Mouse (Mus musculus): Measurements from ENCODE around the gene Trmt13. TPM values are rescaled to one million over a fixed set of nuclear protein-coding genes. Genes with fewer than 3 reads are reported as not detected.
"Not testable (repeated sequence)": the region's sequence is repeated elsewhere in the genome, so short reads cannot be mapped to it uniquely, and the experiment has no call there.

The Trmt13 gene
- 30.7 TPM in 2 replicates for polyA plus RNA-seq (2015; fragmentation: Nextera tagmentation; extraction: Ambion mirVana)

DNA sequence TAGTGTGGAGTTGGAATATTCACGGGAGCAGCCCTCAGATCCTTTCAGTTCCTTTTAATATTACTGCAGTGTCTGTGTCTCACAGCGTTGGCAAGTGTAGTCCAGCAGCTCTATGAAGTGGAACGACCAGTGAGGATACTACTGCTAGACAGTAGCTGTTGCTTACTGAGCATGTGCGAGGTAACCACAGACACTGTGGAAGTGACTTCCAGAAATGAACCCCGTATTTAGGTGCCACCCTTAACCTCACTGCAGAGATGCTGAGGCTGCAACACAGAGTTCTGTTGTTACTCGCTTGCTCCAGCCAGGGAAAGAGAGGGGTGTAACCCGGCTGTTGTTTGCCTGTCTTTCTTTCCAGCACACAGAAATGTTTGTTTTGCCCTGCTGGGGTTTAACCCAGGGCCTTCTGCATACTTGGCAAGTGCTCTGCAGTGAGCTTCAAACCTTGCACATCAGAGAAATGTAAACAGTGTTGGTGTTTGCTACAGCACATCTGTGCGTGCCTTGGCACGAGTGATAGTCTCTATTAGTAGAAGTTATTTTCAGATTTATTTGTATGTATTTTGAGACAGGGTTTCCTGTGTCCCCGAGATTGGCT lies at the start of gene Trmt13:
Gene Trmt13 (minus strand): TSS at position 293 of the 598 bp plus-strand sequence.
- H3K4me1 ChIP-seq, result no peaks in the 10 kb centered on the region
- H3K27me3 ChIP-seq, result no peaks in the 10 kb centered on the region
- no peak within 1 kb of the TSS for H3K9ac ChIP-seq
- no peak within 1 kb of the TSS for H3K4me3 ChIP-seq
- no peak within 1 kb of the TSS for H3K27ac ChIP-seq
- H3K36me3 ChIP-seq (ENCODE audit: poor library complexity, severe bottlenecking), result peaks cover 60% of the 10 kb centered on the region
- ATAC-seq, result no peak
- H3K9me3 ChIP-seq (replicated peaks), result no peaks in the 10 kb centered on the region
- 95% methylated on average over 10 of the region's 10 CpGs for WGBS
- H3K4me2 ChIP-seq, result no peak within 1 kb of the TSS

DNA sequence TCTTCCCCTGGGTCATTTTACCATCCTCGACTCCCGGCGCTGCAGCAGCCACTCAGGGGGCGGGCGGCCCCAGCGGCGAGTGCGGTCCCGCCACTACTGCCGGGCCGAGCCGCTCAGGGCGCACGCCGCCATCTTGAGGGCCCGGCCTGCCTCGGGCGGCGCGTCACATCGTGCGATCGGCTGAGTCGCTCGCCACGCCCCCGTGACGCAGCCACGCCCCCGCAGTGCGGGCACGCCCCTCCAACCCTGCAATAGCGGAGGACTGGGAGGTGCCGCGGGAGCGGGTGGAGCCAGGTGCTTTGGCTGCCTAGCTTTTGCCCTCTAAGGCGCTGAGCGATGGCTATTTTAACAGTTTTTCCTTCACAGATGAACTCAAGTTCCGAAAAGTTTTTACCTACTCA lies 48.1 kb upstream of the Trmt13 start, which contains the start of gene Mfsd14a:
Gene Mfsd14a (minus strand): TSS at position 215 of the 401 bp plus-strand sequence.
- Histone ChIP-seq H3K4me1 (peaks cover 35% of the 10 kb centered on the region), H3K27ac (peak within 1 kb of the TSS; percentile 91), H3K4me3 (peak within 1 kb of the TSS; percentile 97), H3K27me3 (no peaks in the 10 kb centered on the region), H3K4me2 (peak within 1 kb of the TSS; percentile 72), H3K36me3 (ENCODE audit: poor library complexity, severe bottlenecking) (no peaks in the 10 kb centered on the region), H3K9me3 (replicated peaks) (no peaks in the 10 kb centered on the region), H3K9ac (peak within 1 kb of the TSS; percentile 96)
- peak; percentile 100 for ATAC-seq
- WGBS, result under 1% methylated on average over 30 of the region's 39 CpGs

DNA sequence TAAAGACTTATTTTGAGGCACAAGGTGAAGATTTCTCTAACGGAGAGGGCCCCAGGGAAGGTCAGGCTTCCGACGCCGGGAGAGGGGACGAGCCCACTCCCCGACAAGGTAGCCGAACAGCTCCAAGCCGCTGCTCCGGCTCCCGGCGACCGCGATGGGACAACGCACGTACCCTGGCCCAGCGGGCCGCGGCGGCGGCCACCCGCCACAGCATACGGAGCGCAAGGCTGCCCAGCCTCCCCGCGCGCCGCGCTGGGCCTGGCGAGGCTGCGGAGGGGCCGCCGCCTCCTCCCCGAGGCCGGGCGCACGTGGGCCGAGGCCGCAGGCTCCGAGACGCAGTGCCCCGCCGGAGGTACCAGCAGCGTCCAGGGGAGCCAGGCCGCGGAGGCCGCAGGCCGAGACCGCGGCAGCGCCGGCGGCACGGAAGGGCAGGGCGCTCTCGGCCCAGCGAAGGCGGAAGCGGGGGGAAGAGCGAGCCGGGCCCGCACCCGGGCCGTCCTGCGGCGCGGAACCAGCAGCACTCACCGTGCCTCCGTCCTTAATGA lies 47.6 kb upstream of the Trmt13 start:
- no peaks in the 10 kb centered on the region for H3K27me3 ChIP-seq
- under 1% methylated on average over 49 of the region's 68 CpGs for whole genome bisulfite sequencing
- H3K4me1 ChIP-seq, result peaks cover 35% of the 10 kb centered on the region
- H3K4me2 ChIP-seq, result peak overlapping the region; percentile 72
- no peaks in the 10 kb centered on the region for H3K9me3 ChIP-seq (replicated peaks)
- peak overlapping the region; percentile 97 for H3K4me3 ChIP-seq
- peak overlapping the region; percentile 91 for H3K27ac ChIP-seq
- H3K36me3 ChIP-seq (ENCODE audit: poor library complexity, severe bottlenecking), result no peaks in the 10 kb centered on the region
- ATAC-seq, result peak; percentile 88
- peak overlapping the region; percentile 96 for H3K9ac ChIP-seq

DNA sequence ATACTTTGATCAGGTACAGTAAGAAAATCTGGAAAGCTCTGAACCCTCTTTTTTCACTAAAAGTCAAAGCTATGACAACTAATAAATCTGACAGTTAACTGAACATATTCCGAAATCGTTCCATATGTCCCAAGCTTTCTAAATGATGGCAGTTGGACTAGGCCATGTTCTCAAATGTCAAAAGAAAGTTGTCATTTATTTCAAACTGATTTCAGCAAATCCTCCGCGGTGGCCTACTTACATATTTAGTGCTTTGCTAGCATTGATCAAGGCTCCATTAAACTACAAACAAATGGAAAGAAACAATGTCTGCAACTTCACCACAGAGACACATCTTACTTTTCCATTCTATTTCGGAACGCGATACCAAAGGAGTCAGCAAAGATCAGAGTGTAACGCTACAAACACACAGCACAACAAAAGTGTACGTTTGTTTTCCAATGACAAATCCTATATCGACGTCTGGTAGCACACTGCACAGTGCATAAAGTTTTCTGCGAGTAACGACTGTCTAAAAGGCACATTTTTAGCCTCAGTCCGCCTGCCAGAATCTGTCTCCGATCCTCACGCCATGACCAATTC lies 47.0 kb upstream of the Trmt13 start:
- Histone ChIP-seq H3K4me1 (peaks cover 35% of the 10 kb centered on the region), H3K4me2 (peak overlapping the region; percentile 72), H3K27me3 (no peaks in the 10 kb centered on the region), H3K27ac (peak overlapping the region; percentile 91; the same call in 1 of the 2 replicates), H3K9ac (peak overlapping the region; percentile 96), H3K36me3 (ENCODE audit: poor library complexity, severe bottlenecking) (no peaks in the 10 kb centered on the region), H3K4me3 (peak overlapping the region; percentile 97), H3K9me3 (replicated peaks) (no peaks in the 10 kb centered on the region)
- 6% methylated on average over 16 of the region's 16 CpGs for WGBS
- ATAC-seq, result no peak

DNA sequence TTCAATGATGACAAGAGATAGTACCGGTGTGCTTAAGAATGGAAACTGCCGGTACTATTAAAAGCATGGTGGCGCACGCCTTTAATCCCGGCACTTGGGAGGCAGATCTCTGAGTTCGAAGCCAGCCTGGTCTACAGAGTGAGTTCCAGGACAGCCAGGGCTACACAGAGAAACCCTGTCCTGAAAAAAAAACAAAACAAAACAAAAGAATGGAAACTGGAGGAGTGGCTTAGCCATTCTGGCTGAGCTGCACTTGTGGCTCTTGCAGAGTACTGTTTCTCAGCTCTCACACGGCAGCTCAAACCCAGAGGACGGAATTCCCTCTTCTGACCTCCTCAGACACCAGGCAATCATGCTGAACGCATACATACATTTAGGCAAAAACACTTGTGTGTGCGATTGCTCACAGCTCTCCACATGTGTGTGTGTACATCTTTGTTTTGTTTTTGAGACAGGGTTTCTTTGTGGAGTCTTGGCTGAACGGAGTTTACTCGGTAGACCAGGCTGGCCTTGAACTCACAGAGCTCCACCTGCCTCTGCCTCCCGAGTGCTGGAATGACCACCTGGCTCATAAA lies 45.6 kb upstream of the Trmt13 start:
- no peak overlapping the region for H3K27ac ChIP-seq
- peaks cover 35% of the 10 kb centered on the region for H3K4me1 ChIP-seq
- ATAC-seq, result no peak
- no peaks in the 10 kb centered on the region for H3K9me3 ChIP-seq (replicated peaks)
- H3K4me2 ChIP-seq, result peak overlapping the region; percentile 72
- H3K9ac ChIP-seq, result no peak overlapping the region
- H3K36me3 ChIP-seq (ENCODE audit: poor library complexity, severe bottlenecking), result no peaks in the 10 kb centered on the region
- 82% methylated on average over 13 of the region's 13 CpGs for WGBS
- no peaks in the 10 kb centered on the region for H3K27me3 ChIP-seq
- no peak overlapping the region for H3K4me3 ChIP-seq

DNA sequence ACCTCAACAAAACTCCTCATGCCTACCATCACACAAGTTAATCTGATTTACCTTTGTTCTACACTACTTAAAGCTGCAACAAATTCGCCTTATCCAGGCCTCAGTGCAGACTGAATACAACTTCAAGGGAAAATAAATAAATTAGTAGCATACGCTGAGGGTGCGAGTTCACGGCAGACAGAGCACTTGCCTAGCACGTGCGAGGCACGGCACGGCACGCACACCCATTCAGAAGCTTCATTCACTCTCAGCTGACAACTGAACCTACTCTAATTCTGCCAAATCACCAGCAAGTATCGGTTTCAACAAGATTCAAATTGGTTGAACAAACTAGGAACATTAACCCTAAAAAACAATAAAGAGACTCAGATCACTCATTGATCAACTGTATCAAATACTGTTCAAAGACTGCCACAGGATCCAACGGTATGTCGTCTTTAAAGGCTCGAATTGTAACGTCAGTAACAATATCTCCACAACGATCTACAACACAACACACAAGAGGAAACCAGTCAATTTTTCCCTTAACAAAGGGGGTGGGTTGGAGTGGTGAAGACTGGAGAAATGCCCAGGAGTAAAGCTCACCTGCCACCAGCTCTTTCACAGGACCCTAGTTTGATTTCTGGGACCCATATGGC lies 44.7 kb upstream of the Trmt13 start:
- Histone ChIP-seq H3K27ac (no peak overlapping the region), H3K4me3 (no peak overlapping the region), H3K4me2 (no peak overlapping the region), H3K9me3 (replicated peaks) (no peaks in the 10 kb centered on the region), H3K36me3 (ENCODE audit: poor library complexity, severe bottlenecking) (no peaks in the 10 kb centered on the region), H3K9ac (no peak overlapping the region), H3K27me3 (no peaks in the 10 kb centered on the region), H3K4me1 (peaks cover 35% of the 10 kb centered on the region)
- 66% methylated on average over 15 of the region's 15 CpGs for WGBS
- ATAC-seq, result no peak

DNA sequence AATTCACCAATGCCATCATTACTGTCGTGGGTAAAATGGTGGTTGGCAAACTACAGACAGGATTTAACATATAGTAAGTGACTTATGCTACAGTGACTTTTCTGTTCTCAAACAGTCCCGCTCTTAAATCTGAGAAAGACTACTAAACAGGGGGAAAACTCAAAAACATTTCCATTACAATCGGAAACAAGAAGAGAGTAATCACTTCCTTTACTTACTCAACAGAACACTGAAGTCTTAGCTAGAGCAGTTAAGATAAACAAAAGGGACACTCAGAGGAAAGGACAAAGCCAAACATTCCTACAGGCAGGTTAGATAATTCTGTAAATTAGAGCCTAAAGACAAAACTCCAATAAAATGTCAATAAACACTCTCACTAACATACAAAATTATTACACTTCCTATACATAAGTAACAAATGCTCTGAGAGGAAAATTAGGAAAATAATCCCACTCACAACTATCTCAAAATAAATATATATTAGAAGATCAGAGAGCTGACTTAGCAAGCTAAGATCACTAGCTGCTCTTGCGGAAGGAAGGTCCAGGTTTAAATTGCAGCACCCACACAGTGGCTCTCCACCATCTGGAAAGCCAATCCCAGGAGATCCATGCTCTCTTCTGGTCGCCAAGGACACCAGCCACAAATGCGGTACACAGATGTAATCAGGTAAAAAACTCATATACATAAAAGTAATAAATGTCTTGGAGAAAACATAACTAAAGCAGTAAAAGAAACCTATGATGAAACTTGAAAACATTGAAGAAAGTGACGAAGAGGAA lies 42.0 kb upstream of the Trmt13 start:
- no peaks in the 10 kb centered on the region for H3K27me3 ChIP-seq
- no peak overlapping the region for H3K4me3 ChIP-seq
- H3K36me3 ChIP-seq (ENCODE audit: poor library complexity, severe bottlenecking), result no peaks in the 10 kb centered on the region
- no peak overlapping the region for H3K27ac ChIP-seq
- H3K4me1 ChIP-seq, result peaks cover 42% of the 10 kb centered on the region
- H3K9me3 ChIP-seq (replicated peaks), result no peaks in the 10 kb centered on the region
- 84% methylated on average over 7 of the region's 7 CpGs for WGBS
- no peak overlapping the region for H3K9ac ChIP-seq
- no peak overlapping the region for H3K4me2 ChIP-seq
- ATAC-seq, result no peak

DNA sequence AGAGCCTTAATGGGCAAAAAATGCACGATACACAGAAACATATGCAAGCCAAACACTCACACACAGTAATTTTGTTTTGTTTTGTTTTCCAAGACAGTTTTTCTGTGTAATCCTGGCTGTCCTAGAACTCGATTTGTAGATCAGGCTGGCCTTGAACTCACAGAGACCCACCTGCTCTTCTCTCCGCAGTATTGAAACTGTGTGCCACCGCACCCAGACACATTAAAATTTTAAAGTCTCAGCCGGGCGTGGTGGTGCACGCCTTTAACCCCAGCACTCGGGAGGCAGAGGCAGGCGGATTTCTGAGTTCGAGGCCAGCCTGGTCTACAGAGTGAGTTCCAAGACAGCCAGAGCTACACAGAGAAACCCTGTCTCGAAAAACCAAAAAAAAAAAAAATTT lies 39.7 kb upstream of the Trmt13 start:
- not testable (repeated sequence) for H3K27ac ChIP-seq; H3K9ac ChIP-seq; H3K27me3 ChIP-seq; H3K9me3 ChIP-seq (replicated peaks); ATAC-seq; H3K4me3 ChIP-seq; H3K36me3 ChIP-seq (ENCODE audit: poor library complexity, severe bottlenecking); H3K4me2 ChIP-seq
- 96% methylated on average over 11 of the region's 11 CpGs for WGBS
- H3K4me1 ChIP-seq, result peaks cover 20% of the 10 kb centered on the region

DNA sequence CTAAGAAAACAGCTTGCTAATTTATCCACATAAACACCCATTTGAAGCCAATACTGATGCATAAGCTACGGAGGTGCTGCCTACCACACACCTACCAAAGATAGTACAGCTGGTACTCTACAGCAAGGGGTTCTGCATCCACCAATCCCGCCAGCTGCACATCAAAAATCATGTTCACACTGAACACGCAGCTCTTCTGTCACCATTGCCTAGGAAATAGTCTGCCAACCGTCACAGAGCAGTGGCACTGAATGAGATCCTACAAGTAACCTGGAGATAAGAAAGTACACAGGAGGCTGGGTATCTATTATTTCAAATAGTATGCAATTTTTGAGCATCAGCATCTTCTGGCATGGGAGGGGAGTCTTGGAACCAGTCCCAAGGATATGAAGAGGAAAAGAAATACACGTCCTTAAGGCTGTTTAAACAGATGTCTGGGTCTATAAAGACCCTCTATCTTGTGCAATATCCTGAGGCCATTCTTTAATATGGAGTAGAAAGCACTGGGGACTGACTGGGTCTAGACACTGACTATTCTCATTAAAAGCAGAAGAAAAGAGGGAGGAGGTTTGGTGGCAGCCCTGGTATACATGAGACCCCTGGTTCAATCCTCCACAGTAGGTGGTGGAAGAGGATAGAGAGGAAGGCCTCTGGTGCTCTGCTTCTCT lies 39.0 kb upstream of the Trmt13 start:
- no peak overlapping the region for H3K4me2 ChIP-seq
- WGBS, result 73% methylated on average over 5 of the region's 5 CpGs
- H3K4me3 ChIP-seq, result no peak overlapping the region
- no peaks in the 10 kb centered on the region for H3K27me3 ChIP-seq
- no peak for ATAC-seq
- no peak overlapping the region; the same call in 1 of the 2 replicates for H3K27ac ChIP-seq
- no peaks in the 10 kb centered on the region for H3K9me3 ChIP-seq (replicated peaks)
- H3K36me3 ChIP-seq (ENCODE audit: poor library complexity, severe bottlenecking), result peaks cover 10% of the 10 kb centered on the region; the same call in 1 of the 2 replicates
- H3K4me1 ChIP-seq, result peaks cover 16% of the 10 kb centered on the region
- no peak overlapping the region for H3K9ac ChIP-seq

DNA sequence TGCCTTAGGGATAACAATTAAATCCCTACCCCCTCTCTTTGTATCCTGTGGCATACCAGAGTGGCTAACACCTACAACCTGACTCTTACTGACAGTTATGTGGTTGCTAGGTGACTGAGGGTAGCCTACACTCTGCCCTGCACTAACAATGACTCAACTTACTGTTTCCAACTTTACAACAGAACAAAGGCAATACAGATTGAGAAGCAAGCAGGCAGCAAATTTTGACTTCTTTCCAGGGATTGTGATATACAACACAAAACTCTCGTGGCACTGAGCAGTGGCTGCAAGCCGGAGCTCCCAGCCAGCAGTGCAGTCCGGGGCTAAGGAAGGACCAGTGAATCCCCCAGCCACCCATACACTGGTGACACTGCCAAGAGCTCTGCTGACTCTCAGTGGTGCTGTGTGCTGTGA lies 37.7 kb upstream of the Trmt13 start:
- no peak overlapping the region for H3K4me3 ChIP-seq
- ATAC-seq, result peak; percentile 53; the same call in 1 of the 2 replicates
- H3K36me3 ChIP-seq (ENCODE audit: poor library complexity, severe bottlenecking), result peaks cover 14% of the 10 kb centered on the region; the same call in 1 of the 2 replicates
- no peak overlapping the region for H3K9ac ChIP-seq
- no peaks in the 10 kb centered on the region for H3K27me3 ChIP-seq
- peaks cover 11% of the 10 kb centered on the region; the same call in 1 of the 2 replicates for H3K4me1 ChIP-seq
- no peak overlapping the region for H3K4me2 ChIP-seq
- no peaks in the 10 kb centered on the region for H3K9me3 ChIP-seq (replicated peaks)
- H3K27ac ChIP-seq, result no peak overlapping the region
- 55% methylated on average over 3 of the region's 3 CpGs for WGBS

DNA sequence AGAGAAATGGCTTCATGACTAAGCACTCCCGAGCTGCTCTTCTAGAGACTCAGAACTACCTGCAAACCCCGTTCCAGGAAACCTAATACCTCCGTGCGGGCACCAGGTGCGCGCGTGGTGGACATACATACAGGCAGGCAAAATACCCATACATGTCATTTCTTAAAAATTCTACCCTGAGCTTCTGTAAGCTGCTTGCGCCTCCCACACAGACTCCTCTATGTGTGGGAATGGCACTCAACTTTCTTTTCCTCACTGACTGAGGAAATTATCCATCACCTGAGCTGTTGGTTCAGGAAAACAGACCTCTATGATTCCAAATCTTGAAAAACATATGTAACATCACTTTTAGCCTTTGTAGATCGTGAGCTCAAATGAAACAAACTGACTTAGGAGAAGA lies 36.3 kb upstream of the Trmt13 start:
- peaks cover 22% of the 10 kb centered on the region for H3K36me3 ChIP-seq (ENCODE audit: poor library complexity, severe bottlenecking)
- H3K27me3 ChIP-seq, result no peaks in the 10 kb centered on the region
- no peak overlapping the region for H3K9ac ChIP-seq
- 98% methylated on average over 9 of the region's 9 CpGs for WGBS
- no peak overlapping the region for H3K4me2 ChIP-seq
- no peak for ATAC-seq
- H3K27ac ChIP-seq, result no peak overlapping the region
- H3K9me3 ChIP-seq (replicated peaks), result no peaks in the 10 kb centered on the region
- no peak overlapping the region for H3K4me3 ChIP-seq
- H3K4me1 ChIP-seq, result peaks cover 11% of the 10 kb centered on the region; the same call in 1 of the 2 replicates
